Mouse (Mus musculus) olfactory bulb, adult 2 months (tissue): ENCODE data around the gene Atg101.
"Not testable (repeated sequence)": the region's sequence is repeated elsewhere in the genome, so short reads cannot be mapped to it uniquely, and the experiment has no call there.

ENCODE experiments used
- CTCF ChIP-seq: fragments of 200-500 bp; IDR thresholded peaks from 2 replicates; pipeline ENCODE4 v1.5.1; 2012; ENCODE audit warnings: low read depth, mild to moderate bottlenecking, low read length, moderate library complexity; ENCODE audit not compliant: insufficient read depth
- POLR2A ChIP-seq: fragments of 200-500 bp; IDR thresholded peaks from 2 replicates; pipeline ENCODE4 v1.6.1; 2012; ENCODE audit warnings: mild to moderate bottlenecking, low read depth, low read length, moderate library complexity; ENCODE audit not compliant: insufficient read depth

GRCm38 (mm10) chr15:101324409-101324808, 40.3 kb downstream of the Atg101 start:
- TF ChIP-seq CTCF, POLR2A: not testable (repeated sequence)
